Mouse (Mus musculus) C2C12 (cell line): Measurements from ENCODE around the gene Sipa1l3. TPM values are rescaled to one million over a fixed set of nuclear protein-coding genes. Genes with fewer than 3 reads are reported as not detected.
A peak's percentile ranks its signal among the peaks of the same experiment; 100 is the strongest.

Experiments used
- H3K27me3 ChIP-seq: one replicate; pipeline ENCODE4 v1.6.1; 2011; ENCODE audit not compliant: control insufficient read depth, insufficient read depth, insufficient read length
- H3K36me3 ChIP-seq: one replicate; pipeline ENCODE4 v1.6.1; 2011; ENCODE audit not compliant: control insufficient read depth, insufficient read depth
- H3K4me3 ChIP-seq: one replicate; pipeline ENCODE4 v1.5.1; 2011; ENCODE audit warnings: mild to moderate bottlenecking, control low read depth; ENCODE audit not compliant: poor library complexity, insufficient read depth, severe bottlenecking
- H3K79me2 ChIP-seq: one replicate; pipeline ENCODE4 v1.6.1; 2011; ENCODE audit not compliant: control insufficient read depth, insufficient read depth
- H3K79me3 ChIP-seq: one replicate; pipeline ENCODE4 v1.6.1; 2011; ENCODE audit warnings: low read depth, control low read depth
- H3ac ChIP-seq: one replicate; pipeline ENCODE3; 2011; ENCODE audit warnings: low read depth; ENCODE audit not compliant: control insufficient read depth, insufficient read length
- CEBPB ChIP-seq: IDR thresholded peaks from one replicate; pipeline ENCODE4 v1.6.1; 2011; ENCODE audit warnings: low read depth, mild to moderate bottlenecking, control low read depth, moderate library complexity
- CTCF ChIP-seq: IDR thresholded peaks from one replicate; pipeline ENCODE4 v1.5.1; 2011; ENCODE audit not compliant: control insufficient read depth, insufficient read depth, insufficient read length
- FOSL1 ChIP-seq: IDR thresholded peaks from one replicate; pipeline ENCODE4 v1.8.0; 2011; ENCODE audit warnings: mild to moderate bottlenecking, low read length; ENCODE audit not compliant: poor library complexity, insufficient read depth, severe bottlenecking
- MAX ChIP-seq: IDR thresholded peaks from one replicate; pipeline ENCODE4 v1.6.1; 2011; ENCODE audit warnings: mild to moderate bottlenecking, control low read depth
- MYOD1 ChIP-seq: IDR thresholded peaks from one replicate; pipeline ENCODE4 v1.6.1; 2011; ENCODE audit warnings: low read depth; ENCODE audit not compliant: control insufficient read depth, insufficient read length
- MYOG ChIP-seq: IDR thresholded peaks from one replicate; pipeline ENCODE4 v1.6.1; 2011; ENCODE audit not compliant: control insufficient read depth, insufficient read length; ENCODE audit errors: extremely low read depth
- USF1 ChIP-seq: IDR thresholded peaks from one replicate; pipeline ENCODE4 v1.6.1; 2011; ENCODE audit warnings: low read depth, mild to moderate bottlenecking, control low read depth, moderate library complexity
- polyA plus RNA-seq: library from polyadenylated mRNA; unstranded; fragments of >200 nt; fragmentation: generic; extraction: Trizol; gene quantifications from one replicate; pipeline ENCODE4 v1.2.1, GENCODE M21; 2012; ENCODE audit warnings: missing spikeins

Sipa1l3 gene
- polyA plus RNA-seq, 1 experiment = 30.1 TPM

GRCm38 (mm10) chr7:29456716-29457115 is 61.7 kb downstream of the Sipa1l3 start:
- TF ChIP-seq MYOG (no peak), MAX (no peak), MYOD1 (no peak), USF1 (no peak), FOSL1 (no peak), CTCF (no peak), CEBPB (no peak)
- H3K79me3 ChIP-seq = peaks cover 54% of the 10 kb centered on the region
- peaks cover 90% of the 10 kb centered on the region for H3K79me2 ChIP-seq
- H3K4me3 ChIP-seq = no peak overlapping the region
- H3K36me3 ChIP-seq = no peaks in the 10 kb centered on the region
- no peaks in the 10 kb centered on the region for H3K27me3 ChIP-seq
- no peak overlapping the region for H3ac ChIP-seq

GRCm38 (mm10) chr7:29455591-29455990 is 62.9 kb downstream of the Sipa1l3 start:
- Histone ChIP-seq H3K79me3 (peaks cover 53% of the 10 kb centered on the region), H3K4me3 (no peak overlapping the region), H3K27me3 (no peaks in the 10 kb centered on the region), H3ac (no peak overlapping the region), H3K79me2 (peaks cover 90% of the 10 kb centered on the region), H3K36me3 (no peaks in the 10 kb centered on the region)
- no peak for TF ChIP-seq MYOG
- no peak for TF ChIP-seq CTCF
- no peak for TF ChIP-seq FOSL1
- TF ChIP-seq USF1 = no peak
- no peak for TF ChIP-seq CEBPB
- no peak for TF ChIP-seq MYOD1
- no peak for TF ChIP-seq MAX

- H3K4me3 ChIP-seq = no peak overlapping the region
- peaks cover 85% of the 10 kb centered on the region for H3K79me2 ChIP-seq
- no peak overlapping the region for H3ac ChIP-seq
- H3K79me3 ChIP-seq = peaks cover 47% of the 10 kb centered on the region
- no peak for TF ChIP-seq CEBPB
- TF ChIP-seq MAX = no peak
- no peak for TF ChIP-seq MYOG
- TF ChIP-seq CTCF = no peak
- TF ChIP-seq MYOD1 = no peak
- no peak for TF ChIP-seq USF1
- TF ChIP-seq FOSL1 = no peak
- no peaks in the 10 kb centered on the region for H3K27me3 ChIP-seq
- no peaks in the 10 kb centered on the region for H3K36me3 ChIP-seq
Observed at GRCm38 (mm10) chr7:29454965-29455364, 63.5 kb downstream of the Sipa1l3 start.

GRCm38 (mm10) chr7:29452991-29453741 is 65.3 kb downstream of the Sipa1l3 start:
- Histone ChIP-seq H3K36me3 (no peaks in the 10 kb centered on the region), H3K27me3 (no peaks in the 10 kb centered on the region), H3K4me3 (no peak overlapping the region), H3ac (peak overlapping the region; percentile 27), H3K79me2 (peaks cover 86% of the 10 kb centered on the region), H3K79me3 (peaks cover 54% of the 10 kb centered on the region)
- no peak for TF ChIP-seq CTCF
- TF ChIP-seq CEBPB = no peak
- no peak for TF ChIP-seq MYOG
- no peak for TF ChIP-seq MYOD1
- no peak for TF ChIP-seq FOSL1
- no peak for TF ChIP-seq USF1
- TF ChIP-seq MAX = no peak

GRCm38 (mm10) chr7:29452381-29452780 is 66.1 kb downstream of the Sipa1l3 start:
- Histone ChIP-seq H3K27me3 (no peaks in the 10 kb centered on the region), H3K79me3 (peaks cover 61% of the 10 kb centered on the region), H3K36me3 (no peaks in the 10 kb centered on the region), H3K79me2 (peaks cover 93% of the 10 kb centered on the region), H3K4me3 (no peak overlapping the region), H3ac (no peak overlapping the region)
- TF ChIP-seq CEBPB (no peak), MYOD1 (no peak), USF1 (no peak), FOSL1 (no peak), CTCF (no peak), MYOG (no peak), MAX (no peak)

GRCm38 (mm10) chr7:29450175-29450574 is 68.3 kb downstream of the Sipa1l3 start:
- no peaks in the 10 kb centered on the region for H3K27me3 ChIP-seq
- H3K4me3 ChIP-seq = no peak overlapping the region
- H3ac ChIP-seq = no peak overlapping the region
- no peaks in the 10 kb centered on the region for H3K36me3 ChIP-seq
- peaks cover 62% of the 10 kb centered on the region for H3K79me3 ChIP-seq
- peaks cover 92% of the 10 kb centered on the region for H3K79me2 ChIP-seq
- TF ChIP-seq MAX (peak; percentile 50), USF1 (no peak), MYOD1 (peak; percentile 34), CTCF (no peak), FOSL1 (peak; percentile 52), CEBPB (no peak), MYOG (no peak)
